Mouse (Mus musculus): ENCODE data around the gene Dnajc15. TPM values are rescaled to one million over a fixed set of nuclear protein-coding genes. Genes with fewer than 3 reads are reported as not detected.
"Not testable (repeated sequence)": the region's sequence is repeated elsewhere in the genome, so short reads cannot be mapped to it uniquely, and the experiment has no call there.

Dnajc15 gene
- total and polyA plus RNA-seq, 3 experiments, result 16.3 to 51.5 (median 17.6) TPM

- no peak overlapping the region for H3K4me3 ChIP-seq (ENCODE audit: low read depth, low read length)
- no peaks in the 10 kb centered on the region for H3K36me3 ChIP-seq (replicated peaks)
- no peak for ATAC-seq (ENCODE audit: extremely low read depth, insufficient number of reproducible peaks, low FRiP score, poor library complexity, severe bottlenecking)
Measured at GRCm38 (mm10) chr14:77882669-77883068, 7.7 kb upstream of the Dnajc15 start.

GRCm38 (mm10) chr14:77881998-77882397 lies 7.1 kb upstream of the Dnajc15 start:
- no peak overlapping the region for H3K4me3 ChIP-seq (ENCODE audit: low read depth, low read length)
- DNase-seq (ENCODE audit: low spot score), result no peak
- ATAC-seq (ENCODE audit: extremely low read depth, insufficient number of reproducible peaks, low FRiP score, poor library complexity, severe bottlenecking), result no peak
- H3K4me1 ChIP-seq (ENCODE audit: insufficient read depth, low read depth, low read length), result no peaks in the 10 kb centered on the region
- no peaks in the 10 kb centered on the region for H3K27me3 ChIP-seq (ENCODE audit: insufficient read depth, low read length)
- TF ChIP-seq GATA2 (IDR thresholded peaks at IDR 0.05; ENCODE audit: borderline replicate concordance, low read depth, low read length), result no peak
- TF ChIP-seq POLR2AphosphoS5 (IDR thresholded peaks at IDR 0.05; ENCODE audit: insufficient replicate concordance, low read depth, low read length), result no peak
- TF ChIP-seq GATA1 (IDR thresholded peaks at IDR 0.05; ENCODE audit: borderline replicate concordance, low read length), result no peak
- TF ChIP-seq TAL1 (conservative IDR thresholded peaks at IDR 0.05; ENCODE audit: low read depth, low read length), result no peak
- TF ChIP-seq CTCF (IDR thresholded peaks at IDR 0.05; ENCODE audit: low read depth, low read length), result no peak
- no peaks in the 10 kb centered on the region for H3K9me3 ChIP-seq (replicated peaks)
- no peaks in the 10 kb centered on the region for H3K36me3 ChIP-seq (replicated peaks)

More at GRCm38 (mm10) chr14:77882669-77883068, 7.7 kb upstream of the Dnajc15 start:
- no peak for TF ChIP-seq TAL1 (conservative IDR thresholded peaks at IDR 0.05; ENCODE audit: low read depth, low read length)
- no peak for TF ChIP-seq CTCF (IDR thresholded peaks at IDR 0.05; ENCODE audit: low read depth, low read length)
- TF ChIP-seq POLR2AphosphoS5 (IDR thresholded peaks at IDR 0.05; ENCODE audit: insufficient replicate concordance, low read depth, low read length), result no peak
- H3K9me3 ChIP-seq (replicated peaks), result no peaks in the 10 kb centered on the region
- H3K27me3 ChIP-seq (ENCODE audit: insufficient read depth, low read length), result no peaks in the 10 kb centered on the region
- DNase-seq (ENCODE audit: low spot score), result no peak
- H3K4me1 ChIP-seq (ENCODE audit: insufficient read depth, low read depth, low read length), result no peaks in the 10 kb centered on the region

- not testable (repeated sequence) for H3K27me3 ChIP-seq (ENCODE audit: insufficient read depth, low read length); H3K4me3 ChIP-seq (ENCODE audit: low read depth, low read length); ATAC-seq (ENCODE audit: extremely low read depth, insufficient number of reproducible peaks, low FRiP score, poor library complexity, severe bottlenecking); DNase-seq (ENCODE audit: low spot score); H3K9me3 ChIP-seq (replicated peaks); H3K36me3 ChIP-seq (replicated peaks)
- peaks cover 12% of the 10 kb centered on the region for H3K4me1 ChIP-seq (ENCODE audit: insufficient read depth, low read depth, low read length)
Measured at GRCm38 (mm10) chr14:77877876-77878275, 3.0 kb upstream of the Dnajc15 start.

- H3K9me3 ChIP-seq (replicated peaks), result no peaks in the 10 kb centered on the region
- H3K4me1 ChIP-seq (ENCODE audit: insufficient read depth, low read depth, low read length), result peaks cover 12% of the 10 kb centered on the region
- H3K27me3 ChIP-seq (ENCODE audit: insufficient read depth, low read length), result no peaks in the 10 kb centered on the region
- no peak overlapping the region for H3K4me3 ChIP-seq (ENCODE audit: low read depth, low read length)
- H3K36me3 ChIP-seq (replicated peaks), result peaks cover 4% of the 10 kb centered on the region
- ATAC-seq (ENCODE audit: extremely low read depth, insufficient number of reproducible peaks, low FRiP score, poor library complexity, severe bottlenecking) (no peak), DNase-seq (ENCODE audit: low spot score) (no peak)
- TF ChIP-seq GATA1 (IDR thresholded peaks at IDR 0.05; ENCODE audit: borderline replicate concordance, low read length) (no peak), TAL1 (conservative IDR thresholded peaks at IDR 0.05; ENCODE audit: low read depth, low read length) (no peak), POLR2AphosphoS5 (IDR thresholded peaks at IDR 0.05; ENCODE audit: insufficient replicate concordance, low read depth, low read length) (no peak), CTCF (IDR thresholded peaks at IDR 0.05; ENCODE audit: low read depth, low read length) (no peak), GATA2 (IDR thresholded peaks at IDR 0.05; ENCODE audit: borderline replicate concordance, low read depth, low read length) (no peak)
Measured at GRCm38 (mm10) chr14:77876199-77876598, 1.3 kb upstream of the Dnajc15 start.

- no peaks in the 10 kb centered on the region for H3K27me3 ChIP-seq (ENCODE audit: insufficient read depth, low read length)
- peaks cover 25% of the 10 kb centered on the region for H3K36me3 ChIP-seq (replicated peaks)
- TF ChIP-seq POLR2AphosphoS5 (IDR thresholded peaks at IDR 0.05; ENCODE audit: insufficient replicate concordance, low read depth, low read length), result no peak
- H3K4me1 ChIP-seq (ENCODE audit: insufficient read depth, low read depth, low read length), result peaks cover 12% of the 10 kb centered on the region
- DNase-seq (ENCODE audit: low spot score) (no peak), ATAC-seq (ENCODE audit: extremely low read depth, insufficient number of reproducible peaks, low FRiP score, poor library complexity, severe bottlenecking) (no peak)
- no peaks in the 10 kb centered on the region for H3K9me3 ChIP-seq (replicated peaks)
- H3K4me3 ChIP-seq (ENCODE audit: low read depth, low read length), result no peak overlapping the region
Measured at GRCm38 (mm10) chr14:77871380-77871975, 3.4 kb downstream of the Dnajc15 start.

GRCm38 (mm10) chr14:77870926-77871325 lies 4.0 kb downstream of the Dnajc15 start:
- H3K36me3 ChIP-seq (replicated peaks), result peaks cover 25% of the 10 kb centered on the region
- DNase-seq (ENCODE audit: low spot score), result no peak
- H3K9me3 ChIP-seq (replicated peaks), result no peaks in the 10 kb centered on the region
- TF ChIP-seq GATA1 (IDR thresholded peaks at IDR 0.05; ENCODE audit: borderline replicate concordance, low read length), result no peak
- no peak for ATAC-seq (ENCODE audit: extremely low read depth, insufficient number of reproducible peaks, low FRiP score, poor library complexity, severe bottlenecking)
- H3K27me3 ChIP-seq (ENCODE audit: insufficient read depth, low read length), result no peaks in the 10 kb centered on the region
- H3K4me1 ChIP-seq (ENCODE audit: insufficient read depth, low read depth, low read length), result peaks cover 12% of the 10 kb centered on the region
- H3K4me3 ChIP-seq (ENCODE audit: low read depth, low read length), result no peak overlapping the region

- TF ChIP-seq GATA1 (IDR thresholded peaks at IDR 0.05; ENCODE audit: borderline replicate concordance, low read length) (no peak), POLR2AphosphoS5 (IDR thresholded peaks at IDR 0.05; ENCODE audit: insufficient replicate concordance, low read depth, low read length) (no peak), CTCF (IDR thresholded peaks at IDR 0.05; ENCODE audit: low read depth, low read length) (no peak)
- DNase-seq (ENCODE audit: low spot score) (no peak), ATAC-seq (ENCODE audit: extremely low read depth, insufficient number of reproducible peaks, low FRiP score, poor library complexity, severe bottlenecking) (no peak)
- H3K9me3 ChIP-seq (replicated peaks), result no peaks in the 10 kb centered on the region
- H3K4me1 ChIP-seq (ENCODE audit: insufficient read depth, low read depth, low read length), result peaks cover 22% of the 10 kb centered on the region
- H3K4me3 ChIP-seq (ENCODE audit: low read depth, low read length), result no peak overlapping the region
- H3K36me3 ChIP-seq (replicated peaks), result peaks cover 25% of the 10 kb centered on the region
- no peaks in the 10 kb centered on the region for H3K27me3 ChIP-seq (ENCODE audit: insufficient read depth, low read length)
Measured at GRCm38 (mm10) chr14:77867601-77868000, 7.3 kb downstream of the Dnajc15 start.

Measured in G1E (cell line).